Comparison of ENCODE assay signal across 8 mouse cellular contexts in genomic region chr10:59322271-59322670, GRCm38 (mm10). TPM values are rescaled to one million over a fixed set of nuclear protein-coding genes. Genes with fewer than 3 reads are reported as not detected.
DNase-seq lines count a peak whose midpoint lies in the region; ATAC-seq and TF ChIP-seq lines count a peak whose summit lies in the region.

No protein-coding gene starts in this region.

- H3K36me3 ChIP-seq in heart, embryonic 16.5 days (ENCODE audit: control insufficient read depth, insufficient read depth), result no peaks in the 10 kb centered on the region
- H3K36me3 ChIP-seq in liver, embryonic 16.5 days (ENCODE audit: control insufficient read depth, insufficient read depth), result no peaks in the 10 kb centered on the region

- no peak for TF ChIP-seq CTCF in gastrocnemius, adult 2 months (IDR thresholded peaks at IDR 0.05)

- ATAC-seq in heart, embryonic 16.5 days (replicated peaks; ENCODE audit: extremely low read depth, insufficient read depth, low FRiP score), result no peak
- no peak for ATAC-seq in liver, embryonic 16.5 days (ENCODE audit: low read depth)

- intact Hi-C loops in gastrocnemius, adult 2 months (cut with DNase I), result no loop called here
- intact Hi-C loops in left cerebral cortex, postnatal 14 days (cut with DNase I), result no loop called here

- no peak for DNase-seq in gastrocnemius, adult 2 months
- no peak for DNase-seq in gastrocnemius, postnatal 25 days
- DNase-seq in CD4-positive, CD25-positive, alpha-beta regulatory T cell, adult 2 months (ENCODE audit: low read depth, low spot score), result peak; percentile 58
- no peak for DNase-seq in left cerebral cortex, postnatal 14 days (ENCODE audit: low spot score in 2 of 2)
- no peak for DNase-seq in kidney, postnatal 10 days
- DNase-seq in left cerebral cortex, adult 9 months (ENCODE audit: low spot score in 2 of 2), result no peak

- no peaks in the 10 kb centered on the region for H3K9me3 ChIP-seq in heart, embryonic 16.5 days (replicated peaks; ENCODE audit: control insufficient read depth, low read length)
- no peaks in the 10 kb centered on the region for H3K9me3 ChIP-seq in liver, embryonic 16.5 days (replicated peaks; ENCODE audit: control insufficient read depth, low read length)

- no peaks in the 10 kb centered on the region for H3K27me3 ChIP-seq in heart, embryonic 16.5 days (ENCODE audit: control insufficient read depth, insufficient read depth, low read length)
- no peaks in the 10 kb centered on the region for H3K27me3 ChIP-seq in liver, embryonic 16.5 days (ENCODE audit: control insufficient read depth, insufficient read depth, low read depth, low read length)

- peak overlapping the region; percentile 84 for H3K4me3 ChIP-seq in gastrocnemius, adult 2 months
- no peak overlapping the region for H3K4me3 ChIP-seq in heart, embryonic 16.5 days (ENCODE audit: low read length)
- H3K4me3 ChIP-seq in liver, embryonic 16.5 days (ENCODE audit: low read depth, low read length), result peak overlapping the region; percentile 74; the same call in 1 of the 2 replicates

- H3K4me1 ChIP-seq in heart, embryonic 16.5 days (ENCODE audit: control insufficient read depth, insufficient read depth, low read length), result peaks cover 20% of the 10 kb centered on the region
- H3K4me1 ChIP-seq in liver, embryonic 16.5 days (ENCODE audit: control insufficient read depth, low read depth, low read length), result peaks cover 8% of the 10 kb centered on the region

- H3K27ac ChIP-seq in gastrocnemius, adult 2 months, result peak overlapping the region; percentile 99
- peak overlapping the region; percentile 90 for H3K27ac ChIP-seq in heart, embryonic 16.5 days (ENCODE audit: low read length)
- H3K27ac ChIP-seq in liver, embryonic 16.5 days (ENCODE audit: low read length), result peak overlapping the region; percentile 40; the same call in 1 of the 2 replicates

- H3K4me2 ChIP-seq in heart, embryonic 16.5 days (ENCODE audit: low read depth, low read length), result peak overlapping the region; percentile 68; the same call in 1 of the 2 replicates
- H3K4me2 ChIP-seq in liver, embryonic 16.5 days (ENCODE audit: low read depth, low read length), result peak overlapping the region; percentile 81

- 60% methylated on average over 4 of the region's 4 CpGs for WGBS in heart, embryonic 16.5 days
- 57% methylated on average over 4 of the region's 4 CpGs for WGBS in liver, embryonic 16.5 days (ENCODE audit: insufficient replicate concordance)

- peak overlapping the region; percentile 74; the same call in 1 of the 2 replicates for H3K9ac ChIP-seq in heart, embryonic 16.5 days (ENCODE audit: low read length)
- H3K9ac ChIP-seq in liver, embryonic 16.5 days (ENCODE audit: low read depth, low read length), result no peak overlapping the region

RNA-seq across cellular contexts. Expression of gene P4ha1, which starts 0.8 kb away (rescaled TPM):
- 10 to 100 TPM; 32.5 to 49.8 TPM for total RNA-seq in gastrocnemius, adult 2 months (2021)
- 10 to 100 TPM; 26.2 to 27.3 TPM for total RNA-seq in gastrocnemius, postnatal 25 days (2021)
- 57.9 and 58.8 TPM in 2 replicates for polyA plus RNA-seq in heart, embryonic 16.5 days (2015; fragmentation: Nextera tagmentation; extraction: Ambion mirVana)
- 14.9 and 15.0 TPM in 2 replicates for polyA plus RNA-seq in liver, embryonic 16.5 days (2015; fragmentation: Nextera tagmentation; extraction: Ambion mirVana)
- 10 to 100 TPM; 33.9 to 37.1 TPM for total RNA-seq in left cerebral cortex, postnatal 14 days (2021)

Comparison
In these comparisons a context has a peak if more than half of its experiments do, and no peak if none do; other contexts are left out.
1. H3K27ac ChIP-seq: peak in every context shown above with its lines; median percentile 99 in gastrocnemius, adult 2 months; 90 in heart, embryonic 16.5 days; 40 in liver, embryonic 16.5 days.